Mouse (Mus musculus) cerebellum, adult 2 months (tissue): ENCODE measurements around the gene Cxcl17. TPM values are rescaled to one million over a fixed set of nuclear protein-coding genes. Genes with fewer than 3 reads are reported as not detected.
"Not testable (repeated sequence)": the region's sequence is repeated elsewhere in the genome, so short reads cannot be mapped to it uniquely, and the experiment has no call there.

Experiments
- DNase-seq, 2 experiments: peaks; one replicate each; pipeline ENCODE4 v3.0.0; 2021
- H3K27ac ChIP-seq: fragments of 200-500 bp; 2 replicates; pipeline ENCODE4 v1.5.1; 2012; ENCODE audit warnings: low read length, control low read depth, inconsistent platforms; ENCODE audit not compliant: insufficient read depth
- H3K27me3 ChIP-seq: fragments of 200-500 bp; 2 replicates; pipeline ENCODE4 v1.6.1; 2012; ENCODE audit warnings: inconsistent platforms, mild to moderate bottlenecking, low read length, moderate library complexity; ENCODE audit not compliant: control insufficient read depth, insufficient read depth
- H3K4me1 ChIP-seq: fragments of 200-500 bp; 2 replicates; pipeline ENCODE4 v1.6.1; 2011; ENCODE audit warnings: low read length; ENCODE audit not compliant: control insufficient read depth, insufficient read depth
- H3K4me3 ChIP-seq: fragments of 200-500 bp; replicated peaks from 2 replicates; pipeline ENCODE3; 2011; ENCODE audit warnings: mild to moderate bottlenecking, low read depth, low read length, control low read depth; ENCODE audit not compliant: insufficient read depth
- CTCF ChIP-seq: fragments of 200-500 bp; IDR thresholded peaks from 2 replicates; pipeline ENCODE4 v1.5.1; 2011; ENCODE audit warnings: low read depth, mild to moderate bottlenecking, control low read depth, low read length, moderate library complexity, borderline replicate concordance; ENCODE audit not compliant: insufficient read depth
- POLR2A ChIP-seq: fragments of 200-500 bp; IDR thresholded peaks from 2 replicates; pipeline ENCODE4 v1.6.1; 2011; ENCODE audit warnings: low read length, control low read depth, borderline replicate concordance; ENCODE audit not compliant: insufficient read depth
- WGBS: fragments of 180-500 bp; shearing (Covaris S2); methylation state at CpG from one replicate; pipeline ENCODE4 v1.1.7; 2018; 5-methylcytosine and 5-hydroxymethylcytosine counted together
- polyA plus RNA-seq: library from polyadenylated mRNA; depleted of rRNA; stranded (reverse); fragments of >200 nt; gene quantifications from 2 replicates; pipeline ENCODE4 v1.2.3, GENCODE M21; 2012; rRNA removed

Cxcl17 gene
- not detected in 2 replicates for polyA plus RNA-seq

DNA sequence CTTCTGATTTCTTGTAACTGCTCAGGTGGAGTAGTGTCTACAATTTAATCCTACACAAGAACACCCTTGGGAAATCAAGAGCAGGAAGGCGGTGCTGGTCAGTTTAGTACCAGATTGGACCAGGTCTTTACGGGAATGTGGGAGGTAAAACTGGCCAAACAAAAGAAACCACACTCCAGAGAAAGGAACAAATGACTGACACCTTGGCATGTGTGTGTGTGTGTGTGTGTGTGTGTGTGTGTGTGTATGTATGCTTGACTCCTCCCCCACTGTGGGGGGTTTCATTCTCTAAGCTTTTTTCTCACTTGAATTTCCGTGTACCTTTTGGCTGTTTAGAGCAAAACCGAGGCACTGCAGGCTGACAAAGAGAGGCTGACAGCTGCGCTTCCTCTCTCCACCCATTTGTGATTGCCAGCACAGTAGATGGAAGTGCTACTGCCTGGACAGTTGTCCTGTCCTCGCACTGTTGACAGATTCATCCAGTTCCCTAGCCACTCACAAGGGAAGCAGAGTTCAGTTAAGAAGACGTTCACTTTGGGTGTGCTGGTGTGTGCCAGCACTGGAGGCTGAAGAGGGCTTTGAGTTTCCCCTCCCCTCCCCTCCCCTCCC is at the start of gene Cxcl17:
Gene Cxcl17, minus strand, starts transcription at position 54 of the 609 bp plus-strand sequence.
- H3K4me1 ChIP-seq, result no peaks in the 10 kb centered on the region
- WGBS, result 40% methylated on average over 7 of the region's 7 CpGs
- H3K4me3 ChIP-seq, result no peak within 1 kb of the TSS
- H3K27ac ChIP-seq, result no peak within 1 kb of the TSS
- H3K27me3 ChIP-seq, result no peaks in the 10 kb centered on the region
- no peak for TF ChIP-seq POLR2A
- no peak for TF ChIP-seq CTCF
- no peak for DNase-seq

DNA sequence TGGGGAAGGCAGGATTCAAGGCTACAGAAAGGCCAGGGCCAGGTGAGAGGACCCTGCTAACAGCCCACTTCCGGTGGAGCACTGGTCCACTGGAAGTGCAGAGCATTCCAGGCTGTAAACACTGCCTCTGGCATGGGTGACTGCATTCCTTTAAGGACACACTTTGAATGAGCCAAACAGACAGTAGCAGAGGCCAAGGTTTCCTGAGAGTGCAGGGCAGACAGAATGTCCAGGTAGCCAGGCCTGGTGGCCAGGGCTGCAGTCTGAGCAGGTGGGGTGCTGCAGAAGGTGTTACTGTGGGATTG is 49.3 kb upstream of the Cxcl17 start:
- WGBS, result no CpG with 5 or more reads among the region's 1 CpGs
- not testable (repeated sequence) for H3K27ac ChIP-seq, H3K27me3 ChIP-seq, H3K4me1 ChIP-seq, DNase-seq, H3K4me3 ChIP-seq

DNA sequence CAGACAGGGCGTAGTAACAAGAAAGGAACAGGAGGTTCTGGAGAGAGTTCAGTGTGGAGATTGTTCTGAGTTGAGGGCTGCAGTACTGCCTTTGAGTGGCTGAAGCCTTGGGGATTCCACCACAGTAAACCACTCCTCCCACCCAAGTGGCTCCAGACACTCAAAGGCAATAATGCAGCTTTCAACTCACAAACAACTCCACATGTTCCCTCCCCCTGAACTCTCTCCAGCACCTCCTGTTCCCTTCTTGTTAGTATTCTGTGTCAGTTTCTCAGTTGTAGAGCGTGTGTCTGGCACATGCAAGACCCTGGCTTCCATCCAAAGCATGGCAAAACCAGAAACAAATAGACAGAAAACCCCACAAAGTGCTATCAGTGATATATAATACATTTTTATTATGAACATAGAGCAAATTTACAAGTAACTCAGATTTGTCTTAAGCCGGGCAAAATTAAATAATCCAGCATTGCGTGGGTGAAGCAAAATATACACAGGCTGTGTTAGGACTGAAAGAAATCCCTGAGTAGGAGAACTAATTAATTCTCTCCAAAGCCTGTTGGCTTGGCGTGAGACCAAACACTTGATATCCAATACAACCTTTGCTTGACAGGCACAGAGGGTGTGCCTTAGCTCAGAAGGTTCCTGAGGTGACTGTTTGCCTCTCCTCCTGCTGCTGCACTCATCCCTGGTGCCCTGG is 48.8 kb upstream of the Cxcl17 start:
- H3K4me1 ChIP-seq, H3K27me3 ChIP-seq, H3K27ac ChIP-seq, H3K4me3 ChIP-seq: not testable (repeated sequence)
- DNase-seq, result peak in 1 of 2 experiments; percentile 5
- WGBS, result 27% methylated on average over 4 of the region's 5 CpGs

- no peak for DNase-seq
- TF ChIP-seq CTCF (no peak), POLR2A (no peak)
- H3K27ac ChIP-seq, result no peak overlapping the region
Observed at GRCm38 (mm10) chr7:25452103-25452502, 39.4 kb upstream of the Cxcl17 start.

DNA sequence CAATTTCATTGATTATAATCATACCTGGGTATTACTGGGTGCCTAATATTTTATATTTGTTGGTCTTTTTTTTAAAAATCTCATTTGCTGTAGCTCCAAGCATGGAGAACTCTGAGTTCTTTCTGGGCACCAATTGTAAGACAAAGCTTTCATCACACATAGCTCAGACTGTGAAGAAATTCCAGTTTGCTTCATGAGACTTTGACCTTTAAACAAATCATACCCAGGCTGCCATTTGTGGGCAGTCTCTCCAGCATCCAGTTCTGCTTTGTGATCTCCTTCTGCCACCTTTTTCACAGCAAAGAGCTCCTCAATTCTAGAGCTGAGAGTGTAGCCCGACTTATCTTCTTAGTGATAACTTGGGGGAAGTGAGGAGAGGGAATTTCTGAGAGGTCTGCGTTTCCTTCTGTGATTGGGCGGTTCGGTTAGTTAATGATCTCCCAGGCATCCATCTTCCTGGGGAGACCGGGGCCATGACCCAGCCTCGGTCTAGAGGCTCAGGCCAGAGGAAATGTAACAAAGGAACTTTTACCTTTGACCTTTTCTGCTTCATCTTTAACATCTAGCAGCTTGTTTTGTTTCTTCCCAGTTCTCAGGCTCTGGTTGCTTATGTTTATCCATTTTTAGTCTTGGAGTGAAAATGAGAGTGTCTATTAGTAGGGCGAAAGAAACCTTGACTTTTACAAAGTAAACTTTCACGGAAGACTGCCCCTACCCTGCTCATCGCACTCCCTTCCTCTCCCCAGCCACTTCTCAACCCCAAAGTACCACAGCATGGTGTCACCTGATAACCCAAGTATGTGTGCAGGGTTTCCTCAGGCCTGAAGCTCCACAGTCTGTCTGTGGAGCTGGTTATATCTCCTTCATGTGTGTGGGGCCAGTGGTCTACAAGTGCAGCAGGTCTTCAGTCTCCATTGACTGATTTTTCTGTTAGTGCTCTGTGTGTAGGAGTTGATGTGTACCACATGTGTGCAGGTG is 37.5 kb upstream of the Cxcl17 start:
- Histone ChIP-seq H3K27ac (no peak overlapping the region), H3K4me3 (no peak overlapping the region), H3K27me3 (no peaks in the 10 kb centered on the region), H3K4me1 (no peaks in the 10 kb centered on the region)
- WGBS, result 76% methylated on average over 9 of the region's 9 CpGs
- no peak for DNase-seq
- TF ChIP-seq POLR2A, result no peak
- TF ChIP-seq CTCF, result no peak

More at GRCm38 (mm10) chr7:25452103-25452502, 39.4 kb upstream of the Cxcl17 start:
- no peaks in the 10 kb centered on the region for H3K27me3 ChIP-seq
- H3K4me3 ChIP-seq, result no peak overlapping the region
- 92% methylated on average over 3 of the region's 3 CpGs for WGBS
- H3K4me1 ChIP-seq, result no peaks in the 10 kb centered on the region

DNA sequence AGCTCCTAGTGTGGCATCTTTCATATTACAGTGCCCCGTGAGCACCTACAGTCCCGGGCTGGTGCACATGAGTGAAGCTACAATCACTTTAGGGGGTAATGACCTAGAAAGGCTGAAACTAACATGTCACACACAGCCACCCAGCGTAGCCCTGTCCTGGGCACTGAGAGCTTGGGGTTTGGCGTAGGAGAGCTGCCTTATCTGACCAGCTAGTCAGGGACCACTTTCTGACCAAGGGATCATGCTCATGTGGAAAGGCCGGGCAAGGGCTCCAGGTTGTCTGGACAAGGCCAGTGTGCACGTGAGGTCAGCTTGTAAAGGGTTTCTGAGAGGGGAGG is 28.1 kb upstream of the Cxcl17 start:
- H3K27ac ChIP-seq, result no peak overlapping the region
- H3K4me3 ChIP-seq, result no peak overlapping the region
- TF ChIP-seq POLR2A (no peak), CTCF (no peak)
- WGBS, result 89% methylated on average over 6 of the region's 6 CpGs
- DNase-seq, result no peak
- no peaks in the 10 kb centered on the region for H3K27me3 ChIP-seq
- H3K4me1 ChIP-seq, result no peaks in the 10 kb centered on the region

GRCm38 (mm10) chr7:25439978-25440815 is 27.5 kb upstream of the Cxcl17 start:
- TF ChIP-seq POLR2A (no peak), CTCF (no peak)
- H3K27ac ChIP-seq, result no peak overlapping the region
- H3K27me3 ChIP-seq, result no peaks in the 10 kb centered on the region
- 87% methylated on average over 9 of the region's 9 CpGs for WGBS
- no peaks in the 10 kb centered on the region for H3K4me1 ChIP-seq
- no peak overlapping the region for H3K4me3 ChIP-seq
- no peak for DNase-seq
